19 mouse cellular contexts compared by ENCODE assay signal in the genomic region with DNA sequence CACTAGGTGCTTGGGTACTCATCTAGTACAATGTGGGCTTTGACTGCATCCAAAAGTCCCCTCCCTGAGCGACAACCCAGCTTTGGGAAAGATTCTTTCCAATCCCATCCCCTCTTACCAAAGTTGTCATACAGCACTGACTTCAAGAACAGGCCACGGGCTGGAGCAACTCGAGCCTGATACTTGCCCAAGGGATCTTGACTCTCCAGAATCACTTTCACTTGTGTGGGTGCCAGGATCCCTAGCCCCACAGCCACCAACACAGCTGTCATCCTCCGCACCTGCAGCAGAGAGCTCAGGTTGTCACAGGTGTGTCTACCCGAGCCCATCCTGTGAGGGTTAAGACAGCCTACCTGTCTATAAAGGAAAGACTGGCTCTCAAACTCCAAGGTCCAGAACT. TPM values are rescaled to one million over a fixed set of nuclear protein-coding genes. Genes with fewer than 3 reads are reported as not detected.
DNase-seq lines count a peak whose midpoint lies in the region.
"Had no signal": no experiment of that assay in that cellular context is flagged by ENCODE, and none has a peak within 500 bp of the region (broad histone marks: within the 10 kb centered on the region; RNA-seq: fewer than 3 reads in every experiment).

No protein-coding gene starts in this region.

- peak; percentile 21 for DNase-seq in cerebellum, adult 11-12 months
- no peak for DNase-seq in cerebellum, adult 11 months
- peak; percentile 1 to 2 for DNase-seq in frontal cortex, postnatal 25 days (ENCODE audit: low spot score in 2 of 2)
- no peak for DNase-seq in frontal cortex, postnatal 36 days (ENCODE audit: low spot score in 2 of 2)
- peak; percentile 2 for DNase-seq in layer of hippocampus, adult 11-12 months (ENCODE audit: low spot score)
- DNase-seq in layer of hippocampus, postnatal 14 days (ENCODE audit: low spot score in 2 of 2), result no peak
- peak; percentile 37 for DNase-seq in testis, postnatal 10 days (ENCODE audit: low spot score)
- no peak for DNase-seq in testis, postnatal 14 days (ENCODE audit: low spot score)
- DNase-seq: adrenal gland, adult 8-10 months; embryo, embryonic 11 days; gastrocnemius, postnatal 25 days; heart, postnatal 4 days; kidney, postnatal 4 days; left cerebral cortex, postnatal 4 days; liver, postnatal 0 days; lung, postnatal 36 days; retina, postnatal 1 day; right cerebral cortex, postnatal 14 days; thymus, postnatal 25 days had no signal

RNA-seq across cellular contexts. Expression of a gene that starts 2.3 kb away (rescaled TPM):
- 10 to 100 TPM; 61.3 to 65.4 TPM for total RNA-seq in layer of hippocampus, postnatal 14 days (2021)

RNA-seq across cellular contexts. Expression of a gene that starts 2.3 kb away (rescaled TPM):
- 100 to 1,000 TPM; 143 to 160 TPM for total RNA-seq in layer of hippocampus, postnatal 14 days (2021)

RNA-seq across cellular contexts. Expression of a gene that starts 20.0 kb away (rescaled TPM):
- total RNA-seq in layer of hippocampus, postnatal 14 days (2021), result 10 to 100 TPM; 29.4 to 33.0 TPM

RNA-seq across cellular contexts. Expression of a gene that starts 20.1 kb away (rescaled TPM):
- 10 to 100 TPM; 29.5 to 31.2 TPM for total RNA-seq in layer of hippocampus, postnatal 14 days (2021)

RNA-seq across cellular contexts. Expression of a gene that starts 26.2 kb away (rescaled TPM):
- under 1 TPM; 0.25 to 0.29 TPM for total RNA-seq in layer of hippocampus, postnatal 14 days (2021)

Comparison
In these comparisons a context has a peak if more than half of its experiments do, and no peak if none do; other contexts are left out.
1. DNase-seq: peak in cerebellum, adult 11-12 months (single experiment), frontal cortex, postnatal 25 days (2 of 2), layer of hippocampus, adult 11-12 months (single experiment) and testis, postnatal 10 days (single experiment); none in cerebellum, adult 11 months (single experiment), frontal cortex, postnatal 36 days (0 of 2), layer of hippocampus, postnatal 14 days (0 of 2) and testis, postnatal 14 days (single experiment).